In genomic region chr10:94391049-94391448, GRCm38 (mm10) we compare ENCODE assay signal across 13 mouse cellular contexts.
DNase-seq lines count a peak whose midpoint lies in the region; ATAC-seq and TF ChIP-seq lines count a peak whose summit lies in the region.
"Had no signal": no experiment of that assay in that cellular context is flagged by ENCODE, and none has a peak within 500 bp of the region (broad histone marks: within the 10 kb centered on the region; RNA-seq: fewer than 3 reads in every experiment).

No protein-coding gene starts in this region.

- H3K27me3 ChIP-seq in lung, embryonic 14.5 days (ENCODE audit: insufficient read depth, low read length), result no peaks in the 10 kb centered on the region
- no peaks in the 10 kb centered on the region for H3K27me3 ChIP-seq in kidney, adult 2 months (replicated peaks; ENCODE audit: control insufficient read depth, insufficient read depth, low read length)
- no peaks in the 10 kb centered on the region for H3K27me3 ChIP-seq in thymus, adult 2 months (ENCODE audit: control insufficient read depth, insufficient read depth, low read length)
- H3K27me3 ChIP-seq: intestine, embryonic 15.5 days; midbrain, embryonic 13.5 days had no signal

- H3K9me3 ChIP-seq in lung, embryonic 14.5 days (ENCODE audit: low read depth, low read length), result peaks cover 4% of the 10 kb centered on the region
- H3K9me3 ChIP-seq: intestine, embryonic 15.5 days had no signal

- ATAC-seq in lung, embryonic 14.5 days (ENCODE audit: insufficient read depth), result peak; percentile 75; the same call in 1 of the 2 replicates
- ATAC-seq: intestine, embryonic 15.5 days; midbrain, embryonic 13.5 days had no signal

- 0 out of 2 replicates have a peak, but pooled peaks cover 3% of the 10 kb centered on the region for H3K4me1 ChIP-seq in lung, embryonic 14.5 days (ENCODE audit: insufficient read depth)
- H3K4me1 ChIP-seq in lung, adult 2 months (ENCODE audit: control insufficient read depth, insufficient read depth, low read length), result no peaks in the 10 kb centered on the region
- no peaks in the 10 kb centered on the region for H3K4me1 ChIP-seq in kidney, adult 2 months (ENCODE audit: control insufficient read depth, insufficient read depth, low read length)
- no peaks in the 10 kb centered on the region for H3K4me1 ChIP-seq in thymus, adult 2 months (replicated peaks; ENCODE audit: control insufficient read depth, insufficient read depth, low read length)
- H3K4me1 ChIP-seq: intestine, embryonic 15.5 days; midbrain, embryonic 13.5 days had no signal

- no peak for TF ChIP-seq POLR2A in lung, adult 2 months (IDR thresholded peaks at IDR 0.05; ENCODE audit: borderline replicate concordance, extremely low read depth, low read depth, low read length)
- TF ChIP-seq POLR2A in kidney, adult 2 months (IDR thresholded peaks at IDR 0.05; ENCODE audit: low read depth, low read length), result no peak
- TF ChIP-seq POLR2A in thymus, adult 2 months (IDR thresholded peaks at IDR 0.05; ENCODE audit: control insufficient read depth, extremely low read depth, insufficient read depth, low read length, poor library complexity), result no peak

- no peak for TF ChIP-seq CTCF in lung, embryonic 14.5 days (IDR thresholded peaks at IDR 0.05; ENCODE audit: low read depth)
- TF ChIP-seq CTCF in lung, adult 2 months (IDR thresholded peaks at IDR 0.05; ENCODE audit: insufficient read depth, low read length), result no peak
- TF ChIP-seq CTCF in kidney, adult 2 months (conservative IDR thresholded peaks at IDR 0.05; ENCODE audit: insufficient read depth, insufficient read length, low read depth, low read length), result no peak
- no peak for TF ChIP-seq CTCF in thymus, adult 2 months (IDR thresholded peaks at IDR 0.05; ENCODE audit: borderline replicate concordance, control insufficient read depth, extremely low read depth, insufficient read depth, low read length, poor library complexity)

- H3K4me3 ChIP-seq in lung, embryonic 14.5 days (ENCODE audit: low read depth, low read length), result no peak overlapping the region
- no peak overlapping the region for H3K4me3 ChIP-seq in lung, adult 2 months (replicated peaks; ENCODE audit: extremely low read depth, low read depth, low read length)
- H3K4me3 ChIP-seq in kidney, adult 2 months (ENCODE audit: insufficient read depth, low read depth, low read length), result no peak overlapping the region
- H3K4me3 ChIP-seq in thymus, adult 2 months (ENCODE audit: control insufficient read depth, insufficient read depth, low read length), result no peak overlapping the region
- H3K4me3 ChIP-seq: intestine, embryonic 15.5 days; midbrain, embryonic 13.5 days had no signal

- no peak overlapping the region for H3K9ac ChIP-seq in lung, embryonic 14.5 days
- H3K9ac ChIP-seq: intestine, embryonic 15.5 days; midbrain, embryonic 13.5 days had no signal

- 35% methylated on average over 5 of the region's 5 CpGs for WGBS in lung, embryonic 14.5 days
- WGBS in lung, adult 2 months, result 45% methylated on average over 5 of the region's 5 CpGs
- 61% methylated on average over 5 of the region's 5 CpGs for WGBS in kidney, adult 2 months
- 91% methylated on average over 5 of the region's 5 CpGs for WGBS in thymus, adult 2 months

- no peak overlapping the region for H3K27ac ChIP-seq in lung, embryonic 14.5 days (ENCODE audit: low read depth)
- H3K27ac ChIP-seq in kidney, adult 2 months (ENCODE audit: insufficient read depth, low read depth, low read length), result no peak overlapping the region
- no peak overlapping the region for H3K27ac ChIP-seq in thymus, adult 2 months (ENCODE audit: control insufficient read depth, insufficient read depth, low read length)
- H3K27ac ChIP-seq: intestine, embryonic 15.5 days; macrophage; midbrain, embryonic 13.5 days had no signal

- peak; percentile 83 for DNase-seq in lung, embryonic 14.5 days
- no peak for DNase-seq in lung, adult 2 months
- DNase-seq in kidney, adult 2 months, result peak; percentile 74
- DNase-seq in kidney, postnatal 25 days, result peak; percentile 43 to 54
- DNase-seq in lung, postnatal 36 days, result peak; percentile 44
- DNase-seq in left cerebral cortex, postnatal 36 days (ENCODE audit: low spot score in 2 of 2), result no peak
- no peak for DNase-seq in left cerebral cortex, adult 11 months (ENCODE audit: low spot score)
- no peak for DNase-seq in thymus, adult 2 months
- DNase-seq: cerebellum, postnatal 14 days; gastrocnemius, postnatal 36 days had no signal

- H3K4me2 ChIP-seq in lung, embryonic 14.5 days, result no peak overlapping the region
- H3K4me2 ChIP-seq: intestine, embryonic 15.5 days; midbrain, embryonic 13.5 days had no signal

- intact Hi-C loops in left cerebral cortex, postnatal 36 days (cut with DNase I), result no loop called here

- H3K36me3 ChIP-seq in lung, embryonic 14.5 days (ENCODE audit: insufficient read depth), result no peaks in the 10 kb centered on the region
- H3K36me3 ChIP-seq in kidney, adult 2 months (ENCODE audit: control insufficient read depth, insufficient read depth, low read length), result no peaks in the 10 kb centered on the region
- no peaks in the 10 kb centered on the region for H3K36me3 ChIP-seq in thymus, adult 2 months (ENCODE audit: control insufficient read depth, insufficient read depth, low read length)
- H3K36me3 ChIP-seq: intestine, embryonic 15.5 days; midbrain, embryonic 13.5 days had no signal

Comparison
In these comparisons a context has a peak if more than half of its experiments do, and no peak if none do; other contexts are left out.
1. DNase-seq: peak in lung, embryonic 14.5 days (single experiment), kidney, adult 2 months (single experiment), kidney, postnatal 25 days (2 of 2) and lung, postnatal 36 days (single experiment); none in lung, adult 2 months (single experiment), left cerebral cortex, postnatal 36 days (0 of 2), left cerebral cortex, adult 11 months (single experiment) and thymus, adult 2 months (single experiment).